Mouse (Mus musculus) bone marrow, adult 2 months (tissue): ENCODE measurements around the gene Rhbdd1.

ENCODE experiments used
- CTCF ChIP-seq: fragments of 200-500 bp; IDR thresholded peaks from 2 replicates; pipeline ENCODE4 v1.5.1; 2011; ENCODE audit warnings: low read length, control low read depth; ENCODE audit not compliant: control insufficient read depth, insufficient read depth
- POLR2A ChIP-seq: fragments of 200-500 bp; IDR thresholded peaks from 2 replicates; pipeline ENCODE4 v1.6.1; 2011; ENCODE audit warnings: low read depth, mild to moderate bottlenecking, control low read depth, low read length, borderline replicate concordance; ENCODE audit not compliant: control insufficient read depth

DNA sequence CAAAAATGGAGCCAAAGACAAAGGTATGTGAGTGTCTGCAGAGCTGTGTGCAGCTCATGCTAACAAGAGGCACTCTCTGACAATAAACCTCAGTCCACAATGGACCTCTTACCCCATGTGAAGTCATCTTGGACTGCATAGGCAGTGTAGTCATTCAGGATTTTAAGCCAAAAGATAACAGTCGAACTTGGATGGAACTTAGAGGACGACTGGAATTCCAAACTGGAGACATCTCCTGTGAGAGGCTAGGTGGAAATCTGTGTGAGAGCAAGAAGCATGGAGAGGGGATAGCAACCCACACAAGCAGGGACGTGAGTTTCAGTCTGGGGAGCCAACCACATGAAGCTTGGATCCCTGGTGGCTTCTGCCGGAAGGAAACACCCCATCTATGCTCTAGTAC lies 133.6 kb downstream of the Rhbdd1 start:
- TF ChIP-seq POLR2A, result no peak
- TF ChIP-seq CTCF, result no peak
